Mouse (Mus musculus): ENCODE data around the gene Dtnbp1. TPM values are rescaled to one million over a fixed set of nuclear protein-coding genes. Genes with fewer than 3 reads are reported as not detected.

Dtnbp1 gene
- total and polyA plus RNA-seq, 3 experiments, result 24.2 to 59.5 TPM; not detected in 1

DNA sequence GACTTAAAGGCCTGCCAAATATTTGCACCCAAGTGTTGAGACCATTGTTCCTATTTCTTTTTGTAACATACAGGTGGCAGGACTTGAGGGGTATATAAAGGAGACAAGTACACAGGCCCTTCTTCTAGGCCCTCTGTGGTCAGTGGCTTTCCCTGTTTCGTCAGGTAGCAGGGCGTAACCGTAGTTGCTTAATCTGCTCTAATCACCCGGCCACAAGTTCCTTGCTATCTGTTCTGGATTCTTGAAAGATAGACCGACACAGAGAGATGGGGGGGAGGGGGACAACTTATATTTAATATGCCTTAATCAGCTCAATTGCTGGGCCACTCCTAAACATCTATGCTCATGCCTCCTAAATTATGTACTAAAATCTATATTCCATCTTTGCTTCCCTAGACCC is 86.6 kb downstream of the Dtnbp1 start:
- peak; percentile 44 for DNase-seq (ENCODE audit: low read depth, low spot score)
- H3K27ac ChIP-seq (ENCODE audit: control insufficient read depth, low read depth, low read length), result peak overlapping the region; percentile 43
- no peak overlapping the region for H3K4me3 ChIP-seq (ENCODE audit: control insufficient read depth in 1 of 2, insufficient read depth in 1 of 2, low read depth in 2 of 2, low read length in 2 of 2)
- H3K27me3 ChIP-seq (ENCODE audit: control insufficient read depth in 1 of 2, insufficient read depth in 2 of 2, low read length in 2 of 2), result no peaks in the 10 kb centered on the region
- TF ChIP-seq ZKSCAN1 (IDR thresholded peaks at IDR 0.05; ENCODE audit: low read depth, low read length), result no peak
- TF ChIP-seq GATA1 (IDR thresholded peaks at IDR 0.05; ENCODE audit: low read depth, low read length), result peak; percentile 76
- peak; percentile 72 to 83; a peak in 3 of 4 replicates for TF ChIP-seq EP300 (IDR thresholded peaks at IDR 0.05; ENCODE audit: low read depth in 1 of 2, low read length in 2 of 2)
- peak; percentile 80 for TF ChIP-seq TCF12 (IDR thresholded peaks at IDR 0.05; ENCODE audit: low read depth, low read length)
- peak; percentile 52; the same call in 1 of the 2 replicates for TF ChIP-seq ETS1 (IDR thresholded peaks at IDR 0.05; ENCODE audit: low read depth, low read length)
- no peak for TF ChIP-seq CHD1 (IDR thresholded peaks at IDR 0.05; ENCODE audit: low read depth, low read length)
- 0 out of 2 replicates have a peak, but pooled peaks have one; percentile 5 for TF ChIP-seq USF1 (IDR thresholded peaks at IDR 0.05; ENCODE audit: low read depth, low read length)
- TF ChIP-seq RCOR1 (IDR thresholded peaks at IDR 0.05; ENCODE audit: low read depth, low read length), result peak; percentile 51; the same call in 1 of the 2 replicates
- H3K4me1 ChIP-seq (ENCODE audit: control insufficient read depth in 1 of 2, insufficient read depth in 2 of 2, low read length in 2 of 2), result peaks cover 18 to 20% of the 10 kb centered on the region in 2 experiments
- peaks cover 0 to 19% of the 10 kb centered on the region in 2 experiments; a peak in 3 of 4 replicates for H3K36me3 ChIP-seq (ENCODE audit: control insufficient read depth in 1 of 2, insufficient read depth in 2 of 2, low read length in 2 of 2)
- no peak overlapping the region for H3K9ac ChIP-seq (ENCODE audit: control insufficient read depth, low read depth, low read length, poor library complexity, severe bottlenecking)
- H3K9me3 ChIP-seq (replicated peaks; ENCODE audit: insufficient read depth, low read length), result no peaks in the 10 kb centered on the region
- H3K79me2 ChIP-seq (ENCODE audit: control insufficient read depth, insufficient read depth, low read length, poor library complexity), result no peaks in the 10 kb centered on the region

DNA sequence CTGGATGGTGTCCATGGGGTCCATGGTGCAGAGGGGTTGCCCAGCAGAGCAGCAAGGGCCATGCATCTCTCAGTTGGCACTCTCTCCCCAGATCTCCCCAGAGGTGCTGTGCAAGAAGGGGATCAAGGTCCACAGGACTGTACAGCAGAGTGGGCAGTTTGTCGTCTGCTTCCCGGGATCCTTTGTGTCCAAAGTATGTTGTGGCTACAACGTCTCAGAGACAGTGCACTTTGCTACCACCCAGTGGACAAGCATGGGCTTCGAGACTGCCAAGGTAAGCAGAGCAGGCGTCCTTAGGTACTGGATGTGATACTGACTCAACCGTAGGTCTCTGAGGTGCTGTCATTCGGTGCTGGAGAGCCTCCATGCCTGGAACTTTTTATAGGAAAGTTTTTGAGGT is 88.4 kb downstream of the Dtnbp1 start:
- Histone ChIP-seq H3K9me3 (replicated peaks; ENCODE audit: insufficient read depth, low read length) (no peaks in the 10 kb centered on the region), H3K36me3 (ENCODE audit: control insufficient read depth in 1 of 2, insufficient read depth in 2 of 2, low read length in 2 of 2) (peaks cover 0 to 19% of the 10 kb centered on the region in 2 experiments; a peak in 3 of 4 replicates), H3K4me1 (ENCODE audit: control insufficient read depth in 1 of 2, insufficient read depth in 2 of 2, low read length in 2 of 2) (peaks cover 18 to 20% of the 10 kb centered on the region in 2 experiments), H3K4me3 (ENCODE audit: control insufficient read depth in 1 of 2, insufficient read depth in 1 of 2, low read depth in 2 of 2, low read length in 2 of 2) (no peak overlapping the region), H3K79me2 (ENCODE audit: control insufficient read depth, insufficient read depth, low read length, poor library complexity) (no peaks in the 10 kb centered on the region), H3K27ac (ENCODE audit: control insufficient read depth, low read depth, low read length) (no peak overlapping the region), H3K27me3 (ENCODE audit: control insufficient read depth in 1 of 2, insufficient read depth in 2 of 2, low read length in 2 of 2) (no peaks in the 10 kb centered on the region), H3K9ac (ENCODE audit: control insufficient read depth, low read depth, low read length, poor library complexity, severe bottlenecking) (no peak overlapping the region)
- TF ChIP-seq USF2 (IDR thresholded peaks at IDR 0.05; ENCODE audit: borderline replicate concordance in 1 of 2, insufficient read depth in 1 of 2, low read depth in 1 of 2, low read length in 2 of 2), result no peak
- TF ChIP-seq CTCF (IDR thresholded peaks at IDR 0.05 in 2 of 3, conservative IDR thresholded peaks at IDR 0.05 in 1 of 3; ENCODE audit: control insufficient read depth in 1 of 3, insufficient read depth in 1 of 3, low read depth in 2 of 3, low read length in 3 of 3, poor library complexity in 1 of 3, severe bottlenecking in 1 of 3), result peak in 2 of 3 experiments; percentile 4 to 17; a peak in 2 of 6 replicates
- no peak for DNase-seq (ENCODE audit: low read depth, low spot score)

DNA sequence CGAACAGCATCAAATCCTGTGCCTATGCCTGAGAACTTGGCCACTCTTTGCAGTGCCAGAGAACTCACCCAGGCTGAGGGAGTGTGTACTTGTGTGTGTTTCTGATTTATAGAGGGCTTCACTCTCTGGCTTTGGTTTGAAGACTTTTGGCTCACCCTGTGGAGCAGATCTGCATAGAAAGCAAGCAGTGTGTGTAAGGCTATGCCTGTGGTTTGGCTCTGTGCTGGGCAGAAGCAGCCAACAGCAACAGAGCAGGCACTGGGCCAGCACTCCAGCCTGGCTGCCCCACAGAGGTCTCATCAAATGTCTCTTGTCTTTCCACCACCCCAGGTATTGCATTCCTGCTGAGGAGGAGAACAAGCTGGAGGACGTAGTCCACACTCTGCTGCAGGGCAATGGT is 89.1 kb downstream of the Dtnbp1 start:
- no peak for TF ChIP-seq POLR2A (IDR thresholded peaks at IDR 0.05; ENCODE audit: control insufficient read depth in 1 of 2, insufficient read depth in 1 of 2, low read depth in 1 of 2, low read length in 2 of 2, poor library complexity in 1 of 2)
- no peak for TF ChIP-seq HCFC1 (IDR thresholded peaks at IDR 0.05; ENCODE audit: low read depth, low read length)
- TF ChIP-seq USF2 (IDR thresholded peaks at IDR 0.05; ENCODE audit: borderline replicate concordance in 1 of 2, insufficient read depth in 1 of 2, low read depth in 1 of 2, low read length in 2 of 2), result no peak
- no peak for TF ChIP-seq MAX (IDR thresholded peaks at IDR 0.05; ENCODE audit: low read length)
- TF ChIP-seq UBTF (IDR thresholded peaks at IDR 0.05; ENCODE audit: borderline replicate concordance, insufficient read depth, low read depth, low read length), result no peak
- TF ChIP-seq BHLHE40 (IDR thresholded peaks at IDR 0.05; ENCODE audit: borderline replicate concordance, low read depth, low read length), result no peak
- no peak for TF ChIP-seq CHD2 (IDR thresholded peaks at IDR 0.05; ENCODE audit: low read length)
- no peak for TF ChIP-seq NELFE (IDR thresholded peaks at IDR 0.05; ENCODE audit: low read depth, low read length)
- no peak for TF ChIP-seq MXI1 (IDR thresholded peaks at IDR 0.05; ENCODE audit: low read depth, low read length)
- no peak for TF ChIP-seq TBP (IDR thresholded peaks at IDR 0.05; ENCODE audit: low read depth, low read length)
- no peak for TF ChIP-seq POLR2AphosphoS5 (IDR thresholded peaks at IDR 0.05; ENCODE audit: borderline replicate concordance, low read depth, low read length)
- TF ChIP-seq MYC (IDR thresholded peaks at IDR 0.05; ENCODE audit: low read depth, low read length), result no peak
- TF ChIP-seq RAD21 (IDR thresholded peaks at IDR 0.05; ENCODE audit: low read depth, low read length), result no peak
- no peak for TF ChIP-seq ZMIZ1 (IDR thresholded peaks at IDR 0.05; ENCODE audit: low read depth, low read length)
- TF ChIP-seq TCF12 (IDR thresholded peaks at IDR 0.05; ENCODE audit: low read depth, low read length), result no peak
- TF ChIP-seq JUND (IDR thresholded peaks at IDR 0.05; ENCODE audit: low read depth, low read length), result no peak
- TF ChIP-seq USF1 (IDR thresholded peaks at IDR 0.05; ENCODE audit: low read depth, low read length), result no peak
- Histone ChIP-seq H3K9me3 (replicated peaks; ENCODE audit: insufficient read depth, low read length) (no peaks in the 10 kb centered on the region), H3K9ac (ENCODE audit: control insufficient read depth, low read depth, low read length, poor library complexity, severe bottlenecking) (no peak overlapping the region), H3K4me3 (ENCODE audit: control insufficient read depth in 1 of 2, insufficient read depth in 1 of 2, low read depth in 2 of 2, low read length in 2 of 2) (no peak overlapping the region), H3K27ac (ENCODE audit: control insufficient read depth, low read depth, low read length) (no peak overlapping the region), H3K36me3 (ENCODE audit: control insufficient read depth in 1 of 2, insufficient read depth in 2 of 2, low read length in 2 of 2) (peaks cover 0 to 19% of the 10 kb centered on the region in 2 experiments; a peak in 3 of 4 replicates), H3K79me2 (ENCODE audit: control insufficient read depth, insufficient read depth, low read length, poor library complexity) (no peaks in the 10 kb centered on the region), H3K4me1 (ENCODE audit: control insufficient read depth in 1 of 2, insufficient read depth in 2 of 2, low read length in 2 of 2) (peaks cover 18 to 20% of the 10 kb centered on the region in 2 experiments), H3K27me3 (ENCODE audit: control insufficient read depth in 1 of 2, insufficient read depth in 2 of 2, low read length in 2 of 2) (no peaks in the 10 kb centered on the region)
- DNase-seq (ENCODE audit: low read depth, low spot score), result no peak
